Mouse (Mus musculus): ENCODE measurements around the gene Gm10720.
"Not testable (repeated sequence)": the region's sequence is repeated elsewhere in the genome, so short reads cannot be mapped to it uniquely, and the experiment has no call there.

The Gm10720 gene

DNA sequence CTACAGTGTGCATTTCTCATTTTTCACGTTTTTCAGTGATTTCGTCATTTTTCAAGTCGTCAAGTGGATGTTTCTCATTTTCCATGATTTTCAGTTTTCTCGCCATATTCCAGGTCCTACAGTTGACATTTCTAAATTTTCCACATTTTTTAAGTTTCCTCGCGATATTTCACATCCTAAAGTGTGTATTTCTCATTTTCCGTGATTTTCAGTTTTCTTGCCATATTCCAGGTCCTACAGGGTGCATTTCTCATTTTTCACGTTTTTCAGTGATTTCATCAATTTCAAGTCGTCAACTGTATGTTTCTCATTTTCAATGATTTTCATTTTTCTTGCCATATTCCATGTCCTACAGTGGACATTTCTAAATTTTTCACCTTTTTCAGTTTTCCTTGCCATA lies at the start of gene Gm10720:
Gene Gm10720, plus strand, starts transcription at position 301 of the 400 bp plus-strand sequence.
- DNase-seq: not testable (repeated sequence)

DNA sequence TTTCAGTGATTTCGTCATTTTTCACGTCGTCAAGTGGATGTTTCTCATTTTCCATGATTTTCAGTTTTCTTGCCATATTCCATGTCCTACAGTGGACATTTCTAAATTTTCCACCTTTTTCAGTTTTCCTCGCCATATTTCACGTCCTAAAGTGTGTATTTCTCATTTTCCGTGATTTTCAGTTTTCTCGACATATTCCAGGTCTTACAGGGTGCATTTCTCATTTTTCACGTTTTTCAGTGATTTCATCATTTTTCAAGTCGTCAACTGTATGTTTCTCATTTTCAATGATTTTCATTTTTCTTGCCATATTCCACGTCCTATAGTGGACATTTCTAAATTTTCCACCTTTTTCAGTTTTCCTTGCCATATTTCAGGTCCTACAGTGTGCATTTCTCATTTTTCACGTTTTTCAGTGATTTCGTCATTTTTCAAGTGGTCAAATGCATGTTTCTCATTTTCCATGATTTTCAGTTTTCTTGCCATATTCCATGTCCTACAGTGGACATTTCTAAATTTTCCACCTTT lies 14.9 kb upstream of the Gm10720 start, which contains the start of gene Gm10722:
Gene Gm10722, plus strand, starts transcription at position 478 of the 528 bp plus-strand sequence.
- not testable (repeated sequence) for DNase-seq

DNA sequence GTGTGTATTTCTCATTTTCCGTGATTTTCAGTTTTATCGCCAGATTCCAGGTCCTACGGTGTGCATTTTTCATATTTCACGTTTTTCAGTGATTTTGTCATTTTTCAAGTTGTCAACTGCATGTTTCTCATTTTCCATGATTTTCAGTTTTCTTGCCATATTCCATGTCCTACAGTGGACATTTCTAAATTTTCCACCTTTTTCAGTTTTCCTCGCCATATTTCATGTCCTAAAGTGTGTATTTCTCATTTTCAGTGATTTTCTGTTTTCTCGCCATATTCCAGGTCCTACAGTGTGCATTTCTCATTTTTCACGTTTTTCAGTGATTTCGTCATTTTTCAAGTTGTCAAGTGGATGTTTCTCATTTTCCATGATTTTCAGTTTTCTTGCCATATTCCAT lies 14.4 kb upstream of the Gm10720 start:
- peak; percentile 23 for DNase-seq

DNA sequence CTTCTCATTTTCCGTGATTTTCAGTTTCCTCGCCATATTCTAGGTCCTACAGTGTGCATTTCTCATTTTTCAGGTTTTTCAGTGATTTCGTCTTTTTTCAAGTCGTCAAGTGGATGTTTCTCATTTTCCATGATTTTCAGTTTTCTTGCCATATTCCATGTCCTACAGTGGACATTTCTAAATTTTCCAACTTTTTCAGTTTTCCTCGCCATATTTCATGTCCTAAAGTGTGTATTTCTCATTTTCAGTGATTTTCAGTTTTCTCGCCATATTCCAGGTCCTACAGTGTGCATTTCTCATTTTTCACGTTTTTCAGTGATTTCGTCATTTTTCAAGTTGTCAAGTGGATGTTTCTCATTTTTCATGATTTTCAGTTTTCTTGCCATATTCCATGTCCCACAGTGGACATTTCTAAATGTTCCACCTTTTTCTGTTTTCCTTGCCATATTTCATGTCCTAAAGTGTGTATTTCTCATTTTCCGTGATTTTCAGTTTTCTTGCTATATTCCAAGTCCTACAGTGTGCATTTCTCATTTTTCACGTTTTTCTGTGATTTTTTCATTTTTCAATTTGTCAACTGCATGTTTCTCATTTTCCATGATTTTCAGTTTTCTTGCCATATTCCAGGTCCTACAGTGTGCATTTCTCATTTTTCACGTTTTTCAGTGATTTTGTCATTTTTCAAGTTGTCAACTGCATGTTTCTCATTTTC lies 13.3 kb upstream of the Gm10720 start:
- DNase-seq: peak; percentile 97

DNA sequence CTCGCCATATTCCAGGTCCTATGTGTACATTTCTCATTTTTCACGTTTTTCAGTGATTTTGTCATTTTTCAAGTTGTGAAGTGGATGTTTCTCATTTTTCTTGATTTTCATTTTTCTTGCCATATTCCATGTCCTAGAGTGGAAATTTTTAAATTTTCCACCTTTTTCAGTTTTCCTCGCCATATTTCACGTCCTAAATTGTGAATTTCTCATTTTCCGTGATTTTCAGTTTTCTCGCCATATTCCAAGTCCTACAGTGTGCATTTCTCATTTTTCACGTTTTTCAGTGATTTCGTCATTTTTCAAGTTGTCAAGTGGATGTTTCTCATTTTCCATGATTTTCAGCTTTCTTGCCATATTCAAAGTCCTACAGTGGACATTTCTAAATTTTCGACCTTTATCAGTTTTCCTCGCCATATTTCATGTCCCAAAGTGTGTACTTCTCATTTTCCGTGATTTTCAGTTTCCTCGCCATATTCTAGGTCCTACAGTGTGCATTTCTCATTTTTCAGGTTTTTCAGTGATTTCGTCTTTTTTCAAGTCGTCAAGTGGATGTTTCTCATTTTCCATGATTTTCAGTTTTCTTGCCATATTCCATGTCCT lies 12.6 kb upstream of the Gm10720 start, which contains the start of gene Gm11168:
Gene Gm11168, plus strand, starts transcription at position 553 of the 603 bp plus-strand sequence.
- DNase-seq: not testable (repeated sequence)

DNA sequence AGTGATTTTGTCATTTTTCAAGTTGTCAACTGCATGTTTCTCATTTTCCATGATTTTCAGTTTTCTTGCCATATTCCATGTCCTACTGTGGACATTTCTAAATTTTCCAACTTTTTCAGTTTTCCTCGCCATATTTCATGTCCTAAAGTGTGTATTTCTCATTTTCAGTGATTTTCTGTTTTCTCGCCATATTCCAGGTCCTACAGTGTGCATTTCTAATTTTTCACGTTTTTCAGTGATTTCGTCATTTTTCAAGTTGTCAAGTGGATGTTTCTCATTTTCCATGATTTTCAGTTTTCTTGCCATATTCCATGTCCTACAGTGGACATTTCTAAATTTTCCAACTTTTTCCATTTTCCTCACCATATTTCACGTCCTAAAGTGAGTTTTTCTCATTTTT lies 9.3 kb upstream of the Gm10720 start:
- not testable (repeated sequence) for DNase-seq

DNA sequence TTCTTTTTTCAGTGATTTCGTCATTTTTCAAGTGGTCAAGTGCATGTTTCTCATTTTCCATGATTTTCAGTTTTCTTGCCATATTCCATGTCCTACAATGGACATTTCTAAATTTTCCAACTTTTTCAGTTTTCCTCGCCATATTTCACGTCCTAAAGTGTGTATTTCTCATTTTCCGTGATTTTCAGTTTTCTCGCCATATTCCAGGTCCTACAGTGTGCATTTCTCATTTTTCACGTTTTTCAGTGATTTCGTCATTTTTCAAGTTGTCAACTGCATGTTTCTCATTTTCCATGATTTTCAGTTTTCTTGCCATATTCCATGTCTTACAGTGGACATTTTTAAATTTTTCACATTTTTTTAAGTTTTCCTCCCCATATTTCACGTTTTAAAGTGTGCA lies 8.8 kb upstream of the Gm10720 start:
- DNase-seq: peak; percentile 88

DNA sequence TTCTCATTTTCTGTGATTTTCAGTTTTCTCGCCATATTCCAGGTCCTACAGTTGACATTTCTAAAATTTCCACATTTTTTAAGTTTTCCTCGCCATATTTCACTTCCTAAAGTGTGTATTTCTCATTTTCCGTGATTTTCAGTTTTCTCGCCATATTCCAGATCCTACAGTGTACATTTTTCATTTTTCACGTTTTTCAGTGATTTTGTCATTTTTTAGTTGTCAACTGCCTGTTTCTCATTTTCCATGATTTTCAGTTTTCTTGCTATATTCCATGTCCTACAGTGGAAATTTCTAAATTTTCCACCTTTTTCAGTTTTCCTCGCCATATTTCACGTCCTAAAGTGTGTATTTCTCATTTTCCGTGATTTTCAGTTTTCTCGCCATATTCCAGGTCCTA lies 8.2 kb upstream of the Gm10720 start:
- not testable (repeated sequence) for DNase-seq

DNA sequence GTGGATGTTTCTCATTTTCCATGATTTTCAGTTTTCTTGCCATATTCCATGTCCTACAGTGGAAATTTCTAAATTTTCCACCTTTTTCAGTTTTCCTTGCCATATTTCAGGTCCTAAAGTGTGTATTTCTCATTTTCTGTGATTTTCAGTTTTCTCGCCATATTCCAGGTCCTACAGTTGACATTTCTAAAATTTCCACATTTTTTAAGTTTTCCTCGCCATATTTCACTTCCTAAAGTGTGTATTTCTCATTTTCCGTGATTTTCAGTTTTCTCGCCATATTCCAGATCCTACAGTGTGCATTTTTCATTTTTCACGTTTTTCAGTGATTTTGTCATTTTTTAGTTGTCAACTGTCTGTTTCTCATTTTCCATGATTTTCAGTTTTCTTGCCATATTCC lies 6.1 kb upstream of the Gm10720 start:
- DNase-seq: not testable (repeated sequence)

DNA sequence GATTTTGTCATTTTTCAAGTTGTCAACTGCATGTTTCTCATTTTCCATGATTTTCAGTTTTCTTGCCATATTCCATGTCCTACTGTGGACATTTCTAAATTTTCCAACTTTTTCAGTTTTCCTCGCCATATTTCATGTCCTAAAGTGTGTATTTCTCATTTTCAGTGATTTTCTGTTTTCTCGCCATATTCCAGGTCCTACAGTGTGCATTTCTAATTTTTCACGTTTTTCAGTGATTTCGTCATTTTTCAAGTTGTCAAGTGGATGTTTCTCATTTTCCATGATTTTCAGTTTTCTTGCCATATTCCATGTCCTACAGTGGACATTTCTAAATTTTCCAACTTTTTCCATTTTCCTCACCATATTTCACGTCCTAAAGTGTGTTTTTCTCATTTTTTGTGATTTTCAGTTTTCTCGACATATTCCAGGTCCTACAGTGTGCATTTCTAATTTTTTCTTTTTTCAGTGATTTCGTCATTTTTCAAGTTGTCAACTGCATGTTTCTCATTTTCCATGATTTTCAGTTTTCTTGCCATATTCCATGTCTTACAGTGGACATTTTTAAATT lies 3.3 kb upstream of the Gm10720 start:
- not testable (repeated sequence) for DNase-seq

DNA sequence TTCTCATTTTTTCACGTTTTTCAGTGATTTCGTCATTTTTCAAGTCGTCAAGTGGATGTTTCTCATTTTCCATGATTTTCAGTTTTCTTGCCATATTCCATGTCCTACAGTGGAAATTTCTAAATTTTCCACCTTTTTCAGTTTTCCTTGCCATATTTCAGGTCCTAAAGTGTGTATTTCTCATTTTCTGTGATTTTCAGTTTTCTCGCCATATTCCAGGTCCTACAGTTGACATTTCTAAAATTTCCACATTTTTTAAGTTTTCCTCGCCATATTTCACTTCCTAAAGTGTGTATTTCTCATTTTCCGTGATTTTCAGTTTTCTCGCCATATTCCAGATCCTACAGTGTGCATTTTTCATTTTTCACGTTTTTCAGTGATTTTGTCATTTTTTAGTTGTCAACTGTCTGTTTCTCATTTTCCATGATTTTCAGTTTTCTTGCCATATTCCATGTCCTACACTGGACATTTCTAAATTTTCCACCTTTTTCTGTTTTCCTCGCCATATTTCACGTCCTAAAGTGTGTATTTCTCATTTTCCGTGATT lies 2.6 kb upstream of the Gm10720 start, which contains the start of gene Gm10721:
Gene Gm10721, plus strand, starts transcription at position 408 of the 547 bp plus-strand sequence.
- DNase-seq: not testable (repeated sequence)

DNA sequence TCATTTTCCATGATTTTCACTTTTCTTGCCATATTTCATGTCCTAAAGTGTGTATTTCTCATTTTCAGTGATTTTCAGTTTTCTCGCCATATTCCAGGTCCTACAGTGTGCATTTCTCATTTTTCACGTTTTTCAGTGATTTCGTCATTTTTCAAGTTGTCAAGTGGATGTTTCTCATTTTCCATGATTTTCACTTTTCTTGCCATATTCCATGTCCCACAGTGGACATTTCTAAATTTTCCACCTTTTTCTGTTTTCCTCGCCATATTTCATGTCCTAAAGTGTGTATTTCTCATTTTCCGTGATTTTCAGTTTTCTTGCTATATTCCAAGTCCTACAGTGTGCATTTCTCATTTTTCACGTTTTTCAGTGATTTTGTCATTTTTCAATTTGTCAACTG lies 442 bp downstream of the Gm10720 start:
- DNase-seq: not testable (repeated sequence)

DNA sequence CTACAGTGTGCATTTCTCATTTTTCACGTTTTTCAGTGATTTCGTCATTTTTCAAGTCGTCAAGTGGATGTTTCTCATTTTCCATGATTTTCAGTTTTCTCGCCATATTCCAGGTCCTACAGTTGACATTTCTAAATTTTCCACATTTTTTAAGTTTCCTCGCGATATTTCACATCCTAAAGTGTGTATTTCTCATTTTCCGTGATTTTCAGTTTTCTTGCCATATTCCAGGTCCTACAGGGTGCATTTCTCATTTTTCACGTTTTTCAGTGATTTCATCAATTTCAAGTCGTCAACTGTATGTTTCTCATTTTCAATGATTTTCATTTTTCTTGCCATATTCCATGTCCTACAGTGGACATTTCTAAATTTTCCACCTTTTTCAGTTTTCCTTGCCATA lies 1.7 kb downstream of the Gm10720 start, which contains the start of gene Gm10719:
Gene Gm10719, plus strand, starts transcription at position 301 of the 400 bp plus-strand sequence.
- not testable (repeated sequence) for DNase-seq

DNA sequence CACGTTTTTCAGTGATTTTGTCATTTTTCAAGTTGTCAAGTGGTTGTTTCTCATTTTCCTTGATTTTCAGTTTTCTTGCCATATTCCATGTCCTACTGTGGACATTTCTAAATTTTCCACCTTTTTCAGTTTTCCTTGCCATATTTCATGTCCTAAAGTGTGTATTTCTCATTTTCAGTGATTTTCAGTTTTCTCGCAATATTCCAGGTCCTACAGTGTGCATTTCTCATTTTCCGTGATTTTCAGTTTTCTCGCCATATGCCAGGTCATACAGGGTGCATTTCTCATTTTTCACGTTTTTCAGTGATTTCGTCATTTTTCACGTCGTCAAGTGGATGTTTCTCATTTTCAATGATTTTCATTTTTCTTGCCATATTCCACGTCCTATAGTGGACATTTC lies 3.5 kb downstream of the Gm10720 start:
- DNase-seq: not testable (repeated sequence)

DNA sequence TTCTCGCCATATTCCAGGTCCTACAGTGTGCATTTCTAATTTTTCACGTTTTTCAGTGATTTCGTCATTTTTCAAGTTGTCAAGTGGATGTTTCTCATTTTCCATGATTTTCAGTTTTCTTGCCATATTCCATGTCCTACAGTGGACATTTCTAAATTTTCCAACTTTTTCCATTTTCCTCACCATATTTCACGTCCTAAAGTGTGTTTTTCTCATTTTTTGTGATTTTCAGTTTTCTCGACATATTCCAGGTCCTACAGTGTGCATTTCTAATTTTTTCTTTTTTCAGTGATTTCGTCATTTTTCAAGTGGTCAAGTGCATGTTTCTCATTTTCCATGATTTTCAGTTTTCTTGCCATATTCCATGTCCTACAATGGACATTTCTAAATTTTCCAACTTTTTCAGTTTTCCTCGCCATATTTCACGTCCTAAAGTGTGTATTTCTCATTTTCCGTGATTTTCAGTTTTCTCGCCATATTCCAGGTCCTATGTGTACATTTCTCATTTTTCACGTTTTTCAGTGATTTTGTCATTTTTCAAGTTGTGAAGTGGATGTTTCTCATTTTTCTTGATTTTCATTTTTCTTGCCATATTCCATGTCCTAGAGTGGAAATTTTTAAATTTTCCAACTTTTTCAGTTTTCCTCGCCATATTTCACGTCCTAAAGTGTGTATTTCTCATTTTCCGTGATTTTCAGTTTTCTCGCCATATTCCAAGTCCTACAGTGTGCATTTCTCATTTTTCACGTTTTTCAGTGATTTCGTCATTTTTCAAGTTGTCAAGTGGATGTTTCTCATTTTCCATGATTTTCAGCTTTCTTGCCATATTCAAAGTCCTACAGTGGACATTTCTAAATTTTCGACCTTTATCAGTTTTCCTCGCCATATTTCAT lies 4.6 kb downstream of the Gm10720 start:
- DNase-seq: peak; percentile 46

DNA sequence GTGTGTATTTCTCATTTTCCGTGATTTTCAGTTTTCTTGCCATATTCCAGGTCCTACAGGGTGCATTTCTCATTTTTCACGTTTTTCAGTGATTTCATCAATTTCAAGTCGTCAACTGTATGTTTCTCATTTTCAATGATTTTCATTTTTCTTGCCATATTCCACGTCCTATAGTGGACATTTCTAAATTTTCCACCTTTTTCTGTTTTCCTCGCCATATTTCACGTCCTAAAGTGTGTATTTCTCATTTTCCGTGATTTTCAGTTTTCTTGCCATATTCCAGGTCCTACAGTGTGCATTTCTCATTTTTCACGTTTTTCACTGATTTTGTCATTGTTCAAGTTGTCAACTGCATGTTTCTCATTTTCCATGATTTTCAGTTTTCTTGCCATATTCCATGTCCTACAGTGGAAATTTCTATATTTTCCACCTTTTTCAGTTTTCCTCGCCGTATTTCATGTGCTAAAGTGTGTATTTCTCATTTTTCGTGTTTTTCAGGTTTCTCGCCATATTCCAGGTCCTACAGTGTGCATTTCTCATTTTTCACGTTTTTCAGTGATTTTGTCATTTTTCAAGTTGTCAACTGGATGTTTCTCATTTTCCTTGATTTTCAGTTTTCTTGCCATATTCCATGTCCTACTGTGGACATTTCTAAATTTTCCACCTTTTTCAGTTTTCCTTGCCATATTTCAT lies 7.0 kb downstream of the Gm10720 start:
- peak; percentile 77 for DNase-seq

DNA sequence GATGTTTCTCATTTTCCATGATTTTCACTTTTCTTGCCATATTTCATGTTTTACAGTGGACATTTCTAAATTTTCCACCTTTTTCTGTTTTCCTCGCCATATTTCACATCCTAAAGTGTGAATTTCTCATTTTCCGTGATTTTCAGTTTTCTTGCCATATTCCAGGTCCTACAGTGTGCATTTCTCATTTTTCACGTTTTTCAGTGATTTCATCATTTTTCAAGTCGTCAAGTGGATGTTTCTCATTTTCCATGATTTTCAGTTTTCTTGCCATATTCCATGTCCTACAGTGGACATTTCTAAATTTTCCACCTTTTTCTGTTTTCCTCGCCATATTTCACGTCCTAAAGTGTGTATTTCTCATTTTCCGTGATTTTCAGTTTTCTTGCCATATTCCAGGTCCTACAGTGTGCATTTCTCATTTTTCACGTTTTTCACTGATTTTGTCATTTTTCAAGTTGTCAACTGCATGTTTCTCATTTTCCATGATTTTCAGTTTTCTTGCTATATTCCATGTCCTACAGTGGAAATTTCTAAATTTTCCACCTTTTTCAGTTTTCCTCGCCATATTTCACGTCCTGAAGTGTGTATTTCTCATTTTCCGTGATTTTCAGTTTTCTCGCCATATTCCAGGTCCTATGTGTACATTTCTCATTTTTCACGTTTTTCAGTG lies 8.0 kb downstream of the Gm10720 start, which contains the start of gene Gm10718:
Gene Gm10718, plus strand, starts transcription at position 236 of the 673 bp plus-strand sequence.
- peak; percentile 40 for DNase-seq

DNA sequence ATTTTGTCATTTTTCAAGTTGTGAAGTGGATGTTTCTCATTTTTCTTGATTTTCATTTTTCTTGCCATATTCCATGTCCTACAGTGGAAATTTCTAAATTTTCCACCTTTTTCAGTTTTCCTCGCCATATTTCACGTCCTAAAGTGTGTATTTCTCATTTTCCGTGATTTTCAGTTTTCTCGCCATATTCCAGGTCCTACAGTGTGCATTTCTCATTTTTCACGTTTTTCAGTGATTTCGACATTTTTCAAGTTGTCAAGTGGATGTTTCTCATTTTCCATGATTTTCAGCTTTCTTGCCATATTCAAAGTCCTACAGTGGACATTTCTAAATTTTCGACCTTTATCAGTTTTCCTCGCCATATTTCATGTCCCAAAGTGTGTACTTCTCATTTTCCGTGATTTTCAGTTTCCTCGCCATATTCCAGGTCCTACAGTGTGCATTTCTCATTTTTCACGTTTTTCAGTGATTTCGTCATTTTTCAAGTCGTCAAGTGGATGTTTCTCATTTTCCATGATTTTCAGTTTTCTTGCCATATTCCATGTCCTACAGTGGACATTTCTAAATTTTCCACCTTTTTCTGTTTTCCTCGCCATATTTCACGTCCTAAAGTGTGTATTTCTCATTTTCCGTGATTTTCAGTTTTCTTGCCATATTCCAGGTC lies 8.7 kb downstream of the Gm10720 start:
- peak; percentile 91 for DNase-seq

DNA sequence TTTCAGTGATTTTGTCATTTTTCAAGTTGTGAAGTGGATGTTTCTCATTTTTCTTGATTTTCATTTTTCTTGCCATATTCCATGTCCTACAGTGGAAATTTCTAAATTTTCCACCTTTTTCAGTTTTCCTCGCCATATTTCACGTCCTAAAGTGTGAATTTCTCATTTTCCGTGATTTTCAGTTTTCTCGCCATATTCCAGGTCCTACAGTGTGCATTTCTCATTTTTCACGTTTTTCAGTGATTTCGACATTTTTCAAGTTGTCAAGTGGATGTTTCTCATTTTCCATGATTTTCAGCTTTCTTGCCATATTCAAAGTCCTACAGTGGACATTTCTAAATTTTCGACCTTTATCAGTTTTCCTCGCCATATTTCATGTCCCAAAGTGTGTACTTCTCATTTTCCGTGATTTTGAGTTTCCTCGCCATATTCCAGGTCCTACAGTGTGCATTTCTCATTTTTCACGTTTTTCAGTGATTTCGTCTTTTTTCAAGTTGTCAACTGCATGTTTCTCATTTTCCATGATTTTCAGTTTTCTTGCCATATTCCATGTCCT lies 9.5 kb downstream of the Gm10720 start, which contains the start of gene Gm10717:
Gene Gm10717, plus strand, starts transcription at position 506 of the 556 bp plus-strand sequence.
- DNase-seq: peak; percentile 23

DNA sequence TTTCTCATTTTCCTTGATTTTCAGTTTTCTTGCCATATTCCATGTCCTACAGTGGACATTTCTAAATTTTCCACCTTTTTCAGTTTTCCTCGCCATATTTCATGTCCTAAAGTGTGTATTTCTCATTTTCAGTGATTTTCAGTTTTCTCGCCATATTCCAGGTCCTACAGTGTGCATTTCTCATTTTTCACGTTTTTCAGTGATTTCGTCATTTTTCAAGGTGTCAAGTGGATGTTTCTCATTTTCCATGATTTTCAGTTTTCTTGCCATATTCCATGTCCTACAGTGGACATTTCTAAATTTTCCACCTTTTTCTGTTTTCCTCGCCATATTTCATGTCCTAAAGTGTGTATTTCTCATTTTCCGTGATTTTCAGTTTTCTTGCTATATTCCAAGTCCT lies 10.2 kb downstream of the Gm10720 start:
- DNase-seq: peak; percentile 57

Data from cerebellum, adult 9-10 months (tissue).